Mouse (Mus musculus) heart, adult 2 months (tissue): ENCODE results near the gene Hdac5.

ENCODE experiments used
- CTCF ChIP-seq: fragments of 200-600 bp; IDR thresholded peaks from 2 replicates; pipeline ENCODE4 v1.8.1; 2022; ENCODE audit warnings: antibody characterized with exemption, mild to moderate bottlenecking, moderate library complexity
- EP300 ChIP-seq: fragments of 200-500 bp; IDR thresholded peaks from 2 replicates; pipeline ENCODE4 v1.6.1; 2011; ENCODE audit warnings: low read depth, low read length, control low read depth; ENCODE audit not compliant: insufficient read depth

GRCm38 (mm10) chr11:102249351-102250090, 19.6 kb upstream of the Hdac5 start:
- TF ChIP-seq CTCF (no peak), EP300 (no peak)
